Mouse (Mus musculus) MEL (cell line): Measurements from ENCODE around the gene Pold1. TPM values are rescaled to one million over a fixed set of nuclear protein-coding genes. Genes with fewer than 3 reads are reported as not detected.

Source experiments
- DNase-seq: peaks from one replicate; pipeline ENCODE4 v3.0.0; 2011; ENCODE audit warnings: low read depth, low spot score
- H3K27ac ChIP-seq: 2 replicates; pipeline ENCODE4 v1.5.1; 2012; ENCODE audit warnings: low read depth, mild to moderate bottlenecking, control low read depth, low read length, moderate library complexity; ENCODE audit not compliant: control insufficient read depth
- H3K27me3 ChIP-seq, 2 experiments: fragments of 150-350 bp in 1 of 2; sonication (generic) in 1 of 2; 2 replicates each; pipeline ENCODE4 v1.6.1; 2012; ENCODE audit warnings: low read length in 2 of 2, mild to moderate bottlenecking in 2 of 2, improper control_type of control experiment in 1 of 2, moderate library complexity in 1 of 2; ENCODE audit not compliant: insufficient read depth in 2 of 2, control insufficient read depth in 1 of 2
- H3K36me3 ChIP-seq, 2 experiments: 2 replicates each; pipeline ENCODE4 v1.6.1; 2012 to 2014; ENCODE audit warnings: low read length in 2 of 2, improper control_type of control experiment in 1 of 2, inconsistent platforms in 1 of 2, mild to moderate bottlenecking in 1 of 2; ENCODE audit not compliant: insufficient read depth in 2 of 2, control insufficient read depth in 1 of 2
- H3K4me1 ChIP-seq, 2 experiments: fragments of 150-350 bp in 1 of 2; sonication (generic) in 1 of 2; 2 replicates each; pipeline ENCODE4 v1.6.1; 2012; ENCODE audit warnings: low read length in 2 of 2, improper control_type of control experiment in 1 of 2, mild to moderate bottlenecking in 1 of 2; ENCODE audit not compliant: insufficient read depth in 2 of 2, control insufficient read depth in 1 of 2
- H3K4me3 ChIP-seq, 2 experiments: fragments of 150-350 bp in 1 of 2; sonication (generic) in 1 of 2; 2 replicates each; pipeline ENCODE4 v1.5.1; 2012; ENCODE audit warnings: low read depth in 2 of 2, low read length in 2 of 2, mild to moderate bottlenecking in 2 of 2, moderate library complexity in 2 of 2, control low read depth in 1 of 2, improper control_type of control experiment in 1 of 2; ENCODE audit not compliant: control insufficient read depth in 1 of 2, insufficient read depth in 1 of 2
- H3K79me2 ChIP-seq: 2 replicates; pipeline ENCODE4 v1.6.1; 2012; ENCODE audit warnings: mild to moderate bottlenecking, low read length, moderate library complexity; ENCODE audit not compliant: control insufficient read depth, poor library complexity, insufficient read depth
- H3K9ac ChIP-seq: 2 replicates; pipeline ENCODE4 v1.6.1; 2012; ENCODE audit warnings: low read depth, mild to moderate bottlenecking, control low read depth, low read length, moderate library complexity; ENCODE audit not compliant: control insufficient read depth, poor library complexity, severe bottlenecking
- H3K9me3 ChIP-seq: fragments of 150-350 bp; sonication (generic); replicated peaks from 2 replicates; pipeline ENCODE4 v1.6.1; 2012; ENCODE audit warnings: mild to moderate bottlenecking, low read length, improper control_type of control experiment, moderate library complexity; ENCODE audit not compliant: insufficient read depth
- ELF1 ChIP-seq: IDR thresholded peaks from 2 replicates; pipeline ENCODE4 v1.6.1; 2014; ENCODE audit warnings: low read depth, mild to moderate bottlenecking, inconsistent platforms, low read length, improper control_type of control experiment, moderate library complexity
- JUND ChIP-seq: IDR thresholded peaks from 2 replicates; pipeline ENCODE4 v1.6.1; 2011; ENCODE audit warnings: low read depth, mild to moderate bottlenecking, improper control_type of control experiment, low read length
- MEF2A ChIP-seq: IDR thresholded peaks from 2 replicates; pipeline ENCODE4 v1.6.1; 2014; ENCODE audit warnings: low read depth, mild to moderate bottlenecking, inconsistent platforms, low read length, improper control_type of control experiment; ENCODE audit not compliant: poor library complexity, insufficient replicate concordance, severe bottlenecking; ENCODE audit errors: extremely low read depth
- POLR2A ChIP-seq, 2 experiments: IDR thresholded peaks; 2 replicates each; pipeline ENCODE4 v1.6.1; 2011 to 2012; ENCODE audit warnings: low read length in 2 of 2, mild to moderate bottlenecking in 2 of 2, control low read depth in 1 of 2, improper control_type of control experiment in 1 of 2, low read depth in 1 of 2, moderate library complexity in 1 of 2; ENCODE audit not compliant: control insufficient read depth in 1 of 2, insufficient read depth in 1 of 2, poor library complexity in 1 of 2
- POLR2AphosphoS2 ChIP-seq: IDR thresholded peaks from 2 replicates; pipeline ENCODE4 v1.6.1; 2011; ENCODE audit warnings: low read length, improper control_type of control experiment
- SIN3A ChIP-seq: IDR thresholded peaks from 2 replicates; pipeline ENCODE4 v1.6.1; 2012; ENCODE audit warnings: low read length, improper control_type of control experiment, inconsistent platforms
- SMC3 ChIP-seq: IDR thresholded peaks from 2 replicates; pipeline ENCODE4 v1.6.1; 2011; ENCODE audit warnings: low read depth, low read length, improper control_type of control experiment
- ZC3H11A ChIP-seq: IDR thresholded peaks from 2 replicates; pipeline ENCODE4 v1.6.1; 2012; ENCODE audit warnings: low read depth, mild to moderate bottlenecking, inconsistent platforms, low read length, improper control_type of control experiment
- polyA plus RNA-seq, 2 experiments: library from polyadenylated mRNA; stranded (reverse) in 1 of 2; unstranded in 1 of 2; fragments of >175 nt in 1 of 2; fragments of >200 nt in 1 of 2; gene quantifications; 2 replicates each; pipeline versions ENCODE4 v1.2.1 to v1.2.4; 2012; ENCODE audit warnings: low replicate concordance in 2 of 2, low read depth in 1 of 2; ENCODE audit not compliant: insufficient read length in 2 of 2, insufficient read depth in 1 of 2, missing spikeins in 1 of 2
- total RNA-seq: library from RNA; depleted of rRNA; stranded (reverse); fragments of 300-350 nt; gene quantifications from 2 replicates; pipeline ENCODE4 v1.2.3, GENCODE M21; 2012

Pold1 gene
- total and polyA plus RNA-seq, 3 experiments: 87.8 to 104 TPM; not detected in 1

- H3K36me3 ChIP-seq: no peaks in the 10 kb centered on the region
- no peak for TF ChIP-seq SMC3
Measured at GRCm38 (mm10) chr7:44537009-44537408, 11.6 kb downstream of the Pold1 start.

GRCm38 (mm10) chr7:44536590-44536968, 12.1 kb downstream of the Pold1 start:
- Histone ChIP-seq H3K27ac (no peak overlapping the region), H3K27me3 (no peaks in the 10 kb centered on the region)

More at GRCm38 (mm10) chr7:44537009-44537408, 11.6 kb downstream of the Pold1 start:
- no peaks in the 10 kb centered on the region for H3K9me3 ChIP-seq
- H3K27me3 ChIP-seq: no peaks in the 10 kb centered on the region
- no peak for DNase-seq
- H3K4me3 ChIP-seq: no peak overlapping the region
- H3K27ac ChIP-seq: no peak overlapping the region
- no peaks in the 10 kb centered on the region for H3K79me2 ChIP-seq
- no peak overlapping the region for H3K9ac ChIP-seq
- no peaks in the 10 kb centered on the region for H3K4me1 ChIP-seq

GRCm38 (mm10) chr7:44535657-44536589, 12.7 kb downstream of the Pold1 start:
- Histone ChIP-seq H3K79me2 (no peaks in the 10 kb centered on the region), H3K9me3 (no peaks in the 10 kb centered on the region), H3K27ac (no peak overlapping the region), H3K9ac (no peak overlapping the region), H3K4me1 (no peaks in the 10 kb centered on the region), H3K36me3 (no peaks in the 10 kb centered on the region), H3K27me3 (no peaks in the 10 kb centered on the region), H3K4me3 (no peak overlapping the region)
- TF ChIP-seq ELF1 (no peak), JUND (no peak), ZC3H11A (no peak), MEF2A (no peak), SIN3A (no peak), POLR2A (IDR thresholded peaks at IDR 0.05; ENCODE audit: control insufficient read depth in 1 of 2, insufficient read depth in 1 of 2, low read depth in 1 of 2, low read length in 2 of 2, poor library complexity in 1 of 2) (no peak)
- no peak for DNase-seq

More at GRCm38 (mm10) chr7:44536590-44536968, 12.1 kb downstream of the Pold1 start:
- no peak for TF ChIP-seq POLR2AphosphoS2
- no peak overlapping the region for H3K9ac ChIP-seq
- H3K9me3 ChIP-seq: no peaks in the 10 kb centered on the region
- DNase-seq: no peak
- no peaks in the 10 kb centered on the region for H3K4me1 ChIP-seq
- H3K4me3 ChIP-seq: no peak overlapping the region
- no peaks in the 10 kb centered on the region for H3K36me3 ChIP-seq
- no peaks in the 10 kb centered on the region for H3K79me2 ChIP-seq
